Mouse (Mus musculus) layer of hippocampus, adult 2 months (tissue): ENCODE measurements at regions not wholly inside any gene's neighbourhood (a gene's known extent, or its start where the extent isn't known, plus 50 kb on each side); places are given as distances from the start of the nearest gene placed in this dataset.

Experiments
- DNase-seq, 2 experiments: peaks; one replicate each; pipeline ENCODE4 v3.0.0; 2022; ENCODE audit warnings: low spot score in 2 of 2
- H3K27ac ChIP-seq: fragments of 200-600 bp; 2 replicates; pipeline ENCODE4 v1.8.1; 2022
- H3K4me3 ChIP-seq: fragments of 200-600 bp; 2 replicates; pipeline ENCODE4 v1.8.1; 2022; ENCODE audit warnings: mild to moderate bottlenecking
- CTCF ChIP-seq: fragments of 200-600 bp; conservative IDR thresholded peaks from 2 replicates; pipeline ENCODE4 v1.8.1; 2022; ENCODE audit warnings: antibody characterized with exemption, mild to moderate bottlenecking, moderate library complexity

DNA sequence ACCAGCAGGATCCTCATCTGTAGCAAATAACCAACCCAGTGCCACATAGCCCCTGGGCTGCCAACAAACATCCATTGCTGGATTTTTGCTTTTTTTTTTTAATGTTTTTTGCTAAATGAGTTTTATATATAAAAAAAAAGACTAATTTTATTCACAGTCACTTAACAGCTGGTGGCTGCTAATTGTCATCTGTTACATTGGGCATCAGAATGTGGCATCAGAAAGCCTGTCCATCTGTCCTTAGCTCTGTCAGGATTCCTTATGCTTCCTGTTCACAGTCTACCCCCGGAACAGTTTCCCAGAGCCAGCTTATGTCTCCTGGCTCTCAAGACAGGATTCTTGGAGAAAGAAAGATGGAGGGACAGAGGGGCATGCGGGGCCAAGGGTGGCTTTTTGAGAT, 132.1 kb downstream of the Gm19935 start:
- no peak for TF ChIP-seq CTCF
- H3K27ac ChIP-seq: no peak overlapping the region
- DNase-seq: peak; percentile 20 to 31

DNA sequence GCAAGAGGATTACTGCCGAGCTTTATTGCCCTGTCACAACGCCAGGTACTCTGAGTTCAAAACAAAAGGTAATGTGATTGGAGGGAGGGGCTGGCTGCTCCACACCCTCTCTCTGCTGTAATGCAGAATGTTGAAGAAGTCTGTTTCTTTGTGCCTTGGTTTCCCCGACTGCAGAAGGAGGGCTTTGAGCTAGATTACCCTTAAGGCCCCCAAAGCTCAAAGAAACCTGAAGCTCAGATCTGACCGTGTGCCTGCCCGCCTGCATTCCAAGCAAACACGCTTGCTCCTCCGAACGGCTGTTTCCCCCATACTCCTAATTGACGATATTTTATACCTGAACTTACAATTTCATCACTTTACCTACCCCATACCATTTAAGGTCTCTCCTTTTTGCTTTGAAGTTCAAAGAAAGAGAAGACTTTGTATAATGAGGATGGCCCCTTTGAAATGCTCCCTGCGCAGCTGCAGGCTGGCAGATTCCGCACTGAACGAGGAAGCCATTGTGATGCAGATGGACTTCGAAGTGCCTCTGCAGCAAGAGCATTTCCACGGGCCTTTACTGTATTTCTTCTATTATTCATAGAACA, 146.6 kb downstream of the Gm19935 start:
- Histone ChIP-seq H3K27ac (no peak overlapping the region), H3K4me3 (peak overlapping the region; percentile 43)
- no peak for TF ChIP-seq CTCF
- DNase-seq: no peak

More for the DNA sequence above, 132.1 kb downstream of the Gm19935 start:
- H3K4me3 ChIP-seq: no peak overlapping the region

DNA sequence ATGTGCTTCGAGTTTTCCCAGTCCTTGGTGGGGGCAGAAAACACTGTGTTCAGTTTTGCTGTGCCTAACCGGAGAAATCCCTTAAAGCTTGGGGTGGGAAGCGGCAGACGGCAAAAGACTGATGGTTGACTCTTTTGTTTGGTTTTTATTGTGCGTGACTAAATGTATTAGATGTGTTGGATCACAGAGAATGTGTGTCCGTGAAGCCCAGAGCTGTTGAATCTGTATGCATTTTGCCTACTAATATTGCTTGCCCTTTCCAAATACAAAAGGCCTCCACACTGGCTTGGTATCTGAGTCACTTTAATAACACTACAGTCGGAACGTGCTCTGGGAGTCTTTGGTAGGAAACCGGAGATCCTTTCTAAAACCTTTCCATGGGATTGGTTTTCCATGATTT, 147.8 kb downstream of the Gm19935 start:
- no peak for TF ChIP-seq CTCF
- no peak overlapping the region for H3K4me3 ChIP-seq
- no peak overlapping the region for H3K27ac ChIP-seq
- DNase-seq: no peak

DNA sequence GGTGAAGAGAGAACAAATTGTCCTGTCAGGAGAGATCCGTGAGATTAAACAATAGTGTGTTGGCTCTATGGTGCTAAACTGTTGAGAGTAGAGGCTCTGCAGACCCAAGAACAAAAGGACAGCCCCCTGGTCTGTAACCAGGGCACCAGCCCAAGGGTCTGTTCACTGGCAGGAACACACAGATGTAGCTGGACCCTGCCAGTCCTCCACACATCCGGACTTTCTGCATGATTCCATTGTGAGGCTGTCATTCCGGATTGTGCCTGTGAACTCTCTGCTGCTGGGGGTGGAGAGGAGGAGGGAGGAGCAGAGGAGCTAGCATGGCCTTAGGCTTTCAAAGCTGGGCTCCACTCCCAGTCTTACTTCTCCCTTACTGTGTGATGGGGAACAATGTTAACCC, 158.1 kb downstream of the Gm19935 start:
- Histone ChIP-seq H3K27ac (no peak overlapping the region), H3K4me3 (no peak overlapping the region)
- DNase-seq: no peak
- TF ChIP-seq CTCF: no peak

DNA sequence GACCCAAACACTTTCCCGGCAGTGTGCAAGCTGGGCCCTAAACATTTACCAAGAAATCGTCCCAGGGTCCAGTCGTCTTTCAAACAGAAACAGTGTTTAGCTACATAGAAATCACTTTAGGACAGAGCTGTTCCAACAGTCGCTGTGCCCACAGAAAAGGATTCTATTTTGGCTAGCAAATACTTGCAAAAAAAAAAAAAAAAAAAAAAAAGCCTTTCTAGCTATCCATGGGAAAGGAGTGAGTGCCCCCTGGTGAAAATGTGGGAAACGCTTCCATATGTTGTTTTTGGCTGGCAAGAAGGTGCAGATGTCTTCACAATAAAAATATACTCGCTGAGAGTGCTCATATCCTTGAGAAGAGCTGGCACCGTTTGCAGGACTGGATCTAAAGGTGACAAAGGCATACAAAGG, 159.5 kb downstream of the Gm19935 start:
- H3K4me3 ChIP-seq: peak overlapping the region; percentile 34
- peak; percentile 75 to 81 for DNase-seq
- peak; percentile 81 for TF ChIP-seq CTCF
- H3K27ac ChIP-seq: peak overlapping the region; percentile 50

DNA sequence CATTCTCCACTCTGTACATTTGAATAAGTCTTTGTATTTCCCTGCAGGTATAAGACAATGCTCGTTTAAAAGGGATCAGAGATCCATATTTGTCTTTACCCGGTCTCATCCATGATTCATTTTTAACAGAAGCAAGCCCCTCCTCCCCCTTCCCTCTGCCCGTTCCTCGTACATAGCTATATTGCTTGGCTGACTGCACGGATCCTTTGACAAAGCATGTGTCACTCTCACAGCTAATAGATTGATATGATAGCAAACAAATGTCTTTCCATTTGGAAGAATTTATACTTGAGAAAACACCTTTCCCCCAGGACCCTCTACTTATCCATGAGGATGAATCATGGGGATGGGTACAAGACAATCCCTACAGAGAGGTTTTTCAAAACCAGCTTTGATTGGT, 160.1 kb downstream of the Gm19935 start:
- H3K4me3 ChIP-seq: peak overlapping the region; percentile 34
- no peak for DNase-seq

DNA sequence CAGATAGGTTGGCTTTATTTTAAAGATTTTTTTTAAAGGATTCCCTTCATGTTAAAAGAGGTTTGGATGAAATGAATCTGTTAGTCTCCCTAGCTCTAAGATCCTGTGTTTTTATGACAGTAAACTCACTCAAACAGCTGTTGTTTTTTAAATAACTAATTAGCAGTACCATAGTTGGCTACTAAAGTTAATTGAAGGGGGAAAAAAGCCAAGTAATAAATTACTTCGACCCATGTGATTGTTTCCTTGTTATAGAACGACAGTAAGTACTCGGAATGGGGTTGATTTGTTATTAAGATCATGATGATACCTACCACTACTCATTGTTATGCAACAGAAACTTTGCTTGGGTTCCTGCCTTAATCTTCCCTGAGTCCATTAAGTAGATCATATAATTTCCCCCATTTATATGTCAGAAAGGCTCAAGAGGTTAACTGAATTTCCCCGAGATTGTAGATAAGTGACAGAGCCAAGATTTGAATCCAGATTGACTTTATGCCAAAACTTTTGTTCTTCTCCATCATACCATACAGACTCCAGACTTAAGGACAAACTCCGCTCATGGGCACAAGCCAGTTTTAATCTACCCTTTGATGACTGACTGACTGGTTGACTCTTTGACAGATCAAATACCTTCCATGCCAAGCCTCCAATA, 160.6 kb downstream of the Gm19935 start:
- DNase-seq: no peak
- Histone ChIP-seq H3K4me3 (no peak overlapping the region), H3K27ac (peak overlapping the region; percentile 50; the same call in 1 of the 2 replicates)
- TF ChIP-seq CTCF: no peak

More for the DNA sequence above, 160.1 kb downstream of the Gm19935 start:
- TF ChIP-seq CTCF: no peak
- peak overlapping the region; percentile 50 for H3K27ac ChIP-seq

DNA sequence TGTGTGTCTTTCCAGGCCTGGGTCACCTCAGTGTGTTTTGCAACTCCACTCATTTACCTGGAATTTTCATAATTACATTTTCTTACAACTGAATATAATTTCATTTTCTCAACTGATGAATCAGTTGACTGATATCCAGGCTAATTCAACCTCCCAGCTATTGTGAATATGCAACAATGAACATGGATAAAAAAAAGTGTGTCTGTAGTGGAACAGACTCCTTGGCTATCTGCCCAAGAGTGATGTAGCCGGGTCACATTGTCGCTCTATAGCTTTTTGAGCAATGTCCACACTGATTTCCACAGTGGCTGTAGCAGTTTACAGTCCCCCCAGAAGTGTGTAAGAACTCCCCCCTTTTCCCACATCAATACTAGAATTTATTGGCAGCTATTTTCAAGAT, 162.4 kb downstream of the Gm19935 start:
- Histone ChIP-seq H3K4me3 (no peak overlapping the region), H3K27ac (no peak overlapping the region)
- TF ChIP-seq CTCF: no peak
- DNase-seq: no peak

DNA sequence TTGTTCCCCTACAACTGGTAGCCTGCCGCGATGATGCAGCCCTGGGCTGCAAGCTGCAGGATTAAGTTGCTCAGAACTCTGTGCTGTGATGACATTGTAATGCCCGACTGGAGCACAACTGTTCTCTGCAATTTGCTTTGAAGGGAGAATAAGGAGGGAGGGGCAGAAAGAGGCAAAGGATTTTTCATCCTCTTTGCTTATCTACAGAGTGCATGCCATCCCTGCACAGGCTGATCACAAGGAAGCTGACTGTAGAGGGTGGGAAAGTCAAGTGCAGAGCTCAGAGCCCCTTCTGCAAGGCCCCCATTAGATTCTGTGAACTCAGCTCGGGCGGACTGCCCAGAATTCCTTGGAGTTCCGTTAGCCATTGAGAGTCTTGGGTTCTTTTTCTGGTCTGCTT, 174.8 kb downstream of the Gm19935 start:
- DNase-seq: no peak
- no peak for TF ChIP-seq CTCF
- Histone ChIP-seq H3K4me3 (no peak overlapping the region), H3K27ac (no peak overlapping the region)

DNA sequence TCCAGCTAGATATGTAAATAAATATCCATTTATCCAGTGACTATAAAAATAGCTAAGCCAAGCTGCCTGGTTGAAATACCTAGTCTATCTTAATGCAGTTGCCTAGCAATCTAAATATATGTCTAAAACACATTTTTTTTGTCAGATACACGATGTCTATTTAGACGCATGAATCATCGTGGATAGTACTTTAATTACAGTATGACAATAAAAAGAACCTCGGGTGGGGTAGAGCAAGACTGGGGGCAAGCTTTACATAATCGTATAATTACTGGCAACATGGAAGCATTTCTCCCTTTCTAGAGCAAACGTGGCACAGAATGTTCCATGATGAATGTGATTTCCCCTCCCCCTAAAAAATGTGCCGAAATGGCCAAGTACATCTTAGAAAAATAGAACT, 180.4 kb downstream of the Gm19935 start:
- no peak for DNase-seq
- Histone ChIP-seq H3K4me3 (no peak overlapping the region), H3K27ac (peak overlapping the region; percentile 51)
- TF ChIP-seq CTCF: no peak

DNA sequence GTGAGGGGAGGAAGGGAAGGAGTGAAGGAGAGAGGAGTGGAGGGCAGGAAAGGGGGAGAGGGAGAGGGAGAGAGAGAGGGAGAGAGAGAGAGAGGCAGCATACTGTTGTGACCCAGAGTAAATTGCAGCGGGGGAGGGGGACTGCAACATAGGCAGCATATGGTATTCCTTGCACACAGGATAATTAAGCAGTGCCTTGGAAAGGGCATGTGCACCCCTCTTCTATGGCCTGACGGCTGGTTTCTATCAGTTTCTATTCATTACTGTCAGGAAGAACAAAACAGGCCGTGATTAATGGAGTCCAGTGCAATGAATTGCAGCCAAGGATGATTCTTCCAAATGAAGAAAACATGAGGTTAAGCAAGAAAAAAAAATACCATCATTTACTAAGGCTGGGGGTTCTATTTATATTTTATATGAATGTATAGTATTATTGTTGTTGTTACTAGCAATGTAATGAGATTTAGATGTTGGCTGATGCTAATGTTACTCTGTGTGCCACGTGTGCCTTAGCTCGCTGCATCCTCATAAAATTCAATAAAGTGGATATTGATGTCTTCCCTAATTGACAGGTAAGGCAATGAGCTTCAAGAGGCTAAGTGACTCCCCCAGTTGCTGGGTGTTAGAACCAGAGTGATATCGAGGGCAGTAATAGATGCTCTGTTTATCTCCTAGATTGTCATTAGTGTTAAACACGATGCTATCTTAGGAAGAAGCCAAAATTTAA, 181.3 kb downstream of the Gm19935 start:
- no peak for DNase-seq
- no peak for TF ChIP-seq CTCF
- Histone ChIP-seq H3K27ac (peak overlapping the region; percentile 51; the same call in 1 of the 2 replicates), H3K4me3 (no peak overlapping the region)

DNA sequence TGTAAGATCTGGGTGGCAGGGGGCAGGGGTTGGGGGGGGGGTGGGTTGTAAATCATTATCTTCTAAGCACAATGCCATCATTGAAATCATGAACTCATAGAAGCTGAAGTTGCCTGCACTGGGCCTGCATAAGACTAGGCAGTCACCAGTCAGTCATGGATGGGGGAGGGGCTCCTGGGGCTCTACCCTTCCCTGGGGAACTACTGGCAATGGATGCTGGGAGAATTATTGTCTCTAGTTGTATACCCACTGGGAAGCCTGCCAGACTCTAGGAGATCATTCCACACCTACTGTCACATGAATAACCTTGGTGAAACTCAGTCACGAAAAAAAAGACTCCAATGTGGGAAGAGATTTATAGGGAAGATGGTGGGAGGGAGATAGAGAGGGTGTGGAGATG, 186.4 kb downstream of the Gm19935 start:
- no peak for DNase-seq

DNA sequence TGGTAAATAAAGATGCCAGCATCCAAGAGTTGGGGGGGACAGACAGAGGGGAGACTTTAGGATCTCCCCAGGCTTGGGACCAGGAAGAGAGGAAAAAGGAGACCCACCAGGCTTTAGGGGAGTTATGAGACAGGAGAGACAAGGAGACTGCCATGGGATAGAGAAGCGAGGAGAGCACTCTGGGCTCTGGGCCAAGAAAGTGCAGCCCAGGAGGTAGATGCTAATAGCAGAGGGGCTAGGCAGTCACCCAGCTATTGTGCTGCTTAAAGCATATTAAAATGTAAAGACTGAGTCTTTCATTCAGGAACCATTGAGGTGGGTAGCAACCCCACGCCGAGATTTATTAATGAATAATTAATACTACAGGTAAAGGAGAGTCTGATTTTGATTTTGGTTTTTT, 208.8 kb downstream of the Gm19935 start:
- Histone ChIP-seq H3K4me3 (no peak overlapping the region), H3K27ac (no peak overlapping the region)
- no peak for TF ChIP-seq CTCF
- DNase-seq: no peak

More for the DNA sequence above, 186.4 kb downstream of the Gm19935 start:
- Histone ChIP-seq H3K27ac (no peak overlapping the region), H3K4me3 (no peak overlapping the region)
- no peak for TF ChIP-seq CTCF
